Mouse (Mus musculus): Measurements from ENCODE around the gene Slc25a39. TPM values are rescaled to one million over a fixed set of nuclear protein-coding genes. Genes with fewer than 3 reads are reported as not detected.

Slc25a39 gene
- polyA plus RNA-seq, 1 experiment from 2014 or later = 154 TPM

DNA sequence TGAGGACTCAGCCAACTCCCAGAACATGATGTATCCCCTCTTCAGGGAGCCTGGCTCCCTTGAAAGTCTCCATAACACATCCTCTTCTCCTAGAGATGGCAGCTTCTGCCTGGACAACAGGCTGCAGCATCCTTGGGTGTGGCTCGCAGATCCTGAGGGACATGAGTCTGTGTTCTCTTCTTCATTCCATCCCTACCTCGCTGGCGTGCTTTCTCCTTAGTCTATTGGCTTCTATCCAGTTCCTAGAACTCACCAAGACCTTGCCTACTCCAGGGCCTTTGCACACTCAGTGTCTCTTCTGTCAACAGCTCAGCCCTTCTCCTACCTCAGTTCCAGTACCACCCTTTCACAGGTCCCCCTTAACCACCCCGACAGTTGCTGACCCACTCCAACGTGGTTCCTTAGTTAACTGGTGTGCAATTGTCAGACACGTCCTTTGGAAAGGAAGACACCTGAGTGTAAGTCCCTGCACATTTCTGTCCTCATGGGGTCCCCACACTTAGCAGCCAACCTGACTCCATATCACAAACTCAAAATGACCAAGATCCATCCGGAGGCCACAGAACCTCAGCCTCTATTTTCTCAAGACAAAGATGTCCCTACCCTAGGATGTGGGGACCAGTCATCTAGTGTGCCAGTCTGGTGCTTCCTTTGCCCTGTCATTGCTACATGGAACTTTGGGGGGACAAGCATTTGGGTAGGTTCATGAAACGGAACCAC lies 45.8 kb downstream of the Slc25a39 start:
- Histone ChIP-seq H3K36me3 (no peaks in the 10 kb centered on the region), H3K9me3 (no peaks in the 10 kb centered on the region), H3K4me3 (no peak overlapping the region), H3K27me3 (0 out of 2 replicates have a peak, but pooled peaks cover 2% of the 10 kb centered on the region), H3K9ac (no peak overlapping the region), H3K4me2 (no peak overlapping the region), H3K4me1 (replicated peaks) (no peaks in the 10 kb centered on the region), H3K27ac (replicated peaks) (no peak overlapping the region)
- no peak for ATAC-seq (ENCODE audit: low read depth)
- WGBS = 88% methylated on average over 8 of the region's 8 CpGs

DNA sequence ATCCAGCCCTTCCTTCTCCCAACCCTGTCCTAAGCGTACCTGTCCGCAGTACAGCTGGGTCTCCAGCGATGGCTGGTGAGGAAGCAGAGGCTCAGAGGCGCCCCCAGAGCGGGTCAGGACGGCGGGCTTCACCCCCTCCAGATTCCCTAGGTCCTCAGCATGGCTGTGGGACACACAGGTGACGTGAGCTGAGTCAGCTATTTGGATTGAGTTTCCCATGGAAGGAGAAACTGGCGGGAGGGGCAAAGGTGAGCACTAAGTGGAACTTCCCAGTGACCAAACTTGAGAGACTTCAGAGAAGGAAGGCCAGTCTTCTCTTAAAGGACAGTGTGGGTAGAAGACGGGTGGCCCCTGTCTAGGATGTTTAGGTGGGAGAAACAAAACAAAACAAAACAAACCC lies 49.4 kb downstream of the Slc25a39 start:
- H3K27ac ChIP-seq (replicated peaks) = no peak overlapping the region
- H3K9ac ChIP-seq = no peak overlapping the region
- WGBS = 73% methylated on average over 10 of the region's 10 CpGs
- no peaks in the 10 kb centered on the region for H3K9me3 ChIP-seq
- no peaks in the 10 kb centered on the region for H3K36me3 ChIP-seq
- no peak overlapping the region for H3K4me2 ChIP-seq
- no peak for ATAC-seq (ENCODE audit: low read depth)
- no peak overlapping the region for H3K4me3 ChIP-seq
- H3K4me1 ChIP-seq (replicated peaks) = no peaks in the 10 kb centered on the region
- no peaks in the 10 kb centered on the region for H3K27me3 ChIP-seq

DNA sequence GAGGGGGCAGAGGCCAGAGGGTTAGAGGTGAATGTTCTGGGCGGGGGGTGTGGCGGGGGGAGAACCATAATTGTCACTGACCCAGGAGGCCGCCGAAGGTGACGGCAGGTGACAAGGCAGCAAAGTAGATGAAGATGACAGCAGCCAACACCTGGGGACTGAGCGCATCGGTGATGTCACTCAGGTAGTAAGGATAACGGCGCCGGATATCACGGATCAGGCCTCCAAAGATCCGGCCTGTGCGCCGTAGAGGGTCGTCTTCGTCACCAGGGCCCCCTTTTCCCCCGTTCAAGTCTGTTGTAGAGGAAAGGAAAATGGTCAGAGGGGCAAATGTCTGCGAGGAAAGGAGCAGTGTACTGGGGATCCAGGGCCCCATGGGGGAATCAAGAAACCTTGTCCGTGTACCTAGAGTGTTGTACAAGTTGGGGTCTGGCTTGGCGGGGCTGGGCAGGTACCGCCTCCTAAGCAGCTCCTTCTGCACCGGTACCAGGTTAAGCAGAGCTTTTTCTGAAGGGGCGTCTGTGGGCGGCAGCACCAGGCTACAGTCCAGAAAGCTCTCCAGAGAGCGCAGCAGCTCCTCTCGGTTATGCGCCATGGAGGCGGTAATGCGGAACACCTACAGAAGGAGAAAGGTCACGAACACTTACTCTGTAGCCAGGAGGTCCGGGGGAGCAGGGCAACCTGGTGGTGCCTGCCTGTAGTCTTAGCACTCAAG lies 51.0 kb downstream of the Slc25a39 start:
- WGBS = 73% methylated on average over 31 of the region's 31 CpGs
- Histone ChIP-seq H3K36me3 (no peaks in the 10 kb centered on the region), H3K9me3 (no peaks in the 10 kb centered on the region), H3K27ac (replicated peaks) (no peak overlapping the region), H3K4me2 (no peak overlapping the region), H3K9ac (no peak overlapping the region), H3K4me1 (replicated peaks) (no peaks in the 10 kb centered on the region), H3K4me3 (no peak overlapping the region), H3K27me3 (0 out of 2 replicates have a peak, but pooled peaks cover 8% of the 10 kb centered on the region)
- ATAC-seq (ENCODE audit: low read depth) = no peak

DNA sequence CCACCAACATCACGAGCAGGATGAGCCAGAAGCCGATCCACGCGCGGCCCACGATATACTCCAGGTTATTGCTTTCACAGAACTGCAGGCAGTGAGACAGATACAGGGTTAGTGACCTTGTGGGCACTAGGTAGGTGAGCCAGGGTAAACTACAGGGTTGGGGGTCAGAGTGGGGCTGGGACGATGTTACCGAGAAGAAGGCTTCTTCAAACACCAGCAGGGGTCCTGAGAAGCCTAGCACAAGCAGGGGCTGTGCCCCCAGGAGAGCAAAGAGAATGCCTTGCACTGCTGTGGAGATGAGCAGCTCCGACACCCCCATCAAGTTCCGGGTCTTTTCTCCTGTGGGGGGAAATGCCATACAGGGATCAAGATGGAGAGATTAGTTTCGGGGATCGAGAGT lies 51.6 kb downstream of the Slc25a39 start:
- no peak overlapping the region for H3K9ac ChIP-seq
- no peaks in the 10 kb centered on the region for H3K9me3 ChIP-seq
- no peak for ATAC-seq (ENCODE audit: low read depth)
- no peak overlapping the region for H3K4me2 ChIP-seq
- H3K27me3 ChIP-seq = 0 out of 2 replicates have a peak, but pooled peaks cover 8% of the 10 kb centered on the region
- no peaks in the 10 kb centered on the region for H3K4me1 ChIP-seq (replicated peaks)
- H3K27ac ChIP-seq (replicated peaks) = no peak overlapping the region
- H3K36me3 ChIP-seq = no peaks in the 10 kb centered on the region
- 82% methylated on average over 12 of the region's 12 CpGs for WGBS
- H3K4me3 ChIP-seq = no peak overlapping the region

DNA sequence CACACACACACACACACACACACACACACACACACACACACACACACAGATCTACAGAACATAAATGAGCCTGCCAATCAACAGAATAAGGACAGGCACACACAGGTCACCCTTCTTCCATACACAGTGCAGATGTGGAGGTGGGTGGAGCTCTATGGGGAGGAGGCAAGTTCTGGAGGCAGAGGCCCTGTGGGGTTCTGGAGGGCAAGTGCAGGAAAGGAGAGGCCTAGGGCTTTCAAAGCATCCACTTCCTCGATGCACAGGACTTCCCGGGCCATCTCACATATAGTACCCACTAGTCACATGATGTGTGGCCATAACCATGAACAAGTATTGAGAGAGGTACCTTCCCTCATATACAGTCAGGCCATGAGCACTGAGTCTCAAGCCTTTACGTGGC lies 52.2 kb downstream of the Slc25a39 start:
- no peaks in the 10 kb centered on the region for H3K4me1 ChIP-seq (replicated peaks)
- no peak overlapping the region for H3K4me3 ChIP-seq
- H3K36me3 ChIP-seq = no peaks in the 10 kb centered on the region
- no peaks in the 10 kb centered on the region for H3K9me3 ChIP-seq
- no peak overlapping the region for H3K27ac ChIP-seq (replicated peaks)
- 0 out of 2 replicates have a peak, but pooled peaks cover 8% of the 10 kb centered on the region for H3K27me3 ChIP-seq
- 74% methylated on average over 3 of the region's 3 CpGs for WGBS
- no peak overlapping the region for H3K9ac ChIP-seq
- no peak overlapping the region for H3K4me2 ChIP-seq
- no peak for ATAC-seq (ENCODE audit: low read depth)

DNA sequence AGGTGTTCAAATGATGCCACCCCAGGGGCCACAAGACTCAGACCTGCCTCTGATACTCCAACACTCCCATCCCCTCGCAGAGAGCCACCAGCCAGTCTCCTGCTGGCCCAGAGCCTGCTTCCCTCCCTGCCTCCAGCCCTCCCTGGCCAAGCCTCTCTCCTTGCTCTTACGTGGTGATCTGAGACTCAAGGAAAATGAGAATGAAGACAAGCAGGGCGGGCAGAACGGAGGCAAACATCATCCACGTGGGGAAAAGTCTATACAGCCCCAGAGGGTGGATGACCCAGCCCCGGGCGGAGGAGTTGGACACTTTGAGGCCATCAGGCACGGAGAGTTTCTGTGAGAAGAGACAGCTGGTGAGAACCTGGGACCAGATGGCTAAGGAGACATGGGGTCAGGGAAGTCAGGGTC lies 54.7 kb downstream of the Slc25a39 start:
- no peak overlapping the region for H3K9ac ChIP-seq
- 54% methylated on average over 8 of the region's 8 CpGs for WGBS
- 0 out of 2 replicates have a peak, but pooled peaks cover 8% of the 10 kb centered on the region for H3K27me3 ChIP-seq
- ATAC-seq (ENCODE audit: low read depth) = no peak
- H3K4me3 ChIP-seq = no peak overlapping the region
- no peaks in the 10 kb centered on the region for H3K9me3 ChIP-seq
- H3K36me3 ChIP-seq = no peaks in the 10 kb centered on the region
- no peaks in the 10 kb centered on the region for H3K4me1 ChIP-seq (replicated peaks)
- H3K27ac ChIP-seq (replicated peaks) = no peak overlapping the region
- H3K4me2 ChIP-seq = no peak overlapping the region

Small RNA genes within 50 kb of the gene (microRNA-seq; reads per million reads assigned to microRNA genes)
- gene Mir6930 = not detected

Other genes starting within 250 kb of the Slc25a39 start
- 112 and 116 TPM in 2 replicates for gene Lsm12, start 222.7 kb downstream of the Slc25a39 start, polyA plus RNA-seq (2015; fragmentation: Nextera tagmentation; extraction: Ambion mirVana)
- gene G6pc3, start 218.3 kb downstream of the Slc25a39 start, polyA plus RNA-seq (2015; fragmentation: Nextera tagmentation; extraction: Ambion mirVana) = 29.1 and 31.6 TPM in 2 replicates
- 84.4 and 88.7 TPM in 2 replicates for gene Hdac5, start 177.8 kb downstream of the Slc25a39 start, polyA plus RNA-seq (2015; fragmentation: Nextera tagmentation; extraction: Ambion mirVana)
- 1.9 and 3.7 TPM in 2 replicates for gene BC030867, start 159.1 kb downstream of the Slc25a39 start, polyA plus RNA-seq (2015; fragmentation: Nextera tagmentation; extraction: Ambion mirVana)
- gene Asb16, start 139.2 kb downstream of the Slc25a39 start, polyA plus RNA-seq (2015; fragmentation: Nextera tagmentation; extraction: Ambion mirVana) = not detected in 2 replicates
- gene Tmub2, start 123.0 kb downstream of the Slc25a39 start, polyA plus RNA-seq (2015; fragmentation: Nextera tagmentation; extraction: Ambion mirVana) = 79.6 and 81.4 TPM in 2 replicates
- gene Atxn7l3, start 111.3 kb downstream of the Slc25a39 start, polyA plus RNA-seq (2015; fragmentation: Nextera tagmentation; extraction: Ambion mirVana) = 26.7 and 30.6 TPM in 2 replicates
- 78.2 and 83.9 TPM in 2 replicates for gene Ubtf, start 88.2 kb downstream of the Slc25a39 start, polyA plus RNA-seq (2015; fragmentation: Nextera tagmentation; extraction: Ambion mirVana)
- 4.2 and 4.9 TPM in 2 replicates for gene Slc4a1, start 41.7 kb downstream of the Slc25a39 start, polyA plus RNA-seq (2015; fragmentation: Nextera tagmentation; extraction: Ambion mirVana)
- gene Rundc3a, start 14.5 kb downstream of the Slc25a39 start, polyA plus RNA-seq (2015; fragmentation: Nextera tagmentation; extraction: Ambion mirVana) = 156 and 161 TPM in 2 replicates
- gene Grn, start 22.4 kb upstream of the Slc25a39 start, polyA plus RNA-seq (2015; fragmentation: Nextera tagmentation; extraction: Ambion mirVana) = 83.3 and 88.6 TPM in 2 replicates
- gene Fam171a2, start 39.7 kb upstream of the Slc25a39 start, polyA plus RNA-seq (2015; fragmentation: Nextera tagmentation; extraction: Ambion mirVana) = 20.3 and 21.6 TPM in 2 replicates
- 5.7 and 6.2 TPM in 2 replicates for gene Itga2b, start 62.2 kb upstream of the Slc25a39 start, polyA plus RNA-seq (2015; fragmentation: Nextera tagmentation; extraction: Ambion mirVana)
- gene Gpatch8, start 148.4 kb upstream of the Slc25a39 start, polyA plus RNA-seq (2015; fragmentation: Nextera tagmentation; extraction: Ambion mirVana) = 77.5 and 83.8 TPM in 2 replicates
- 7.5 and 8.7 TPM in 2 replicates for gene Gm11627, start 171.5 kb upstream of the Slc25a39 start, polyA plus RNA-seq (2015; fragmentation: Nextera tagmentation; extraction: Ambion mirVana)
- 14.8 and 21.1 TPM in 2 replicates for gene Fzd2, start 196.4 kb upstream of the Slc25a39 start, polyA plus RNA-seq (2015; fragmentation: Nextera tagmentation; extraction: Ambion mirVana)

All from neural tube, embryonic 13.5 days (tissue).